Mouse (Mus musculus): ENCODE data around the gene Kcnh4.

DNA sequence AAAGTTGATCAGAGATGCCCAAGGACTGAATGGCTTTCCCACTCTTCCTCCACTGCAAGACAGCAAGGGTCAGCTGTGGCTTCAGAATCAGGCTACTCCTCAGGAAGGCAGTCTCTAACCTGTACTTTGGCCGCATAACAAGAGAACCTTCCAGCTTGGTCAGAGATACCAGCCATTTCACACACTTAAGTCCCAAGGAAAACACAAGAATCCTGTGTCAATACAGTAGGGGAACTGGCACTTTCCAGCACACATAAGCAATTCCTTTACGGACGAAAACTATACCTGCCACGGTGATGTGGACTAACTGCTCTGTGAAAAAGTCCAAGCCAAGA, 23.0 kb downstream of the Kcnh4 start:
- TF ChIP-seq TAL1 (IDR thresholded peaks at IDR 0.05; ENCODE audit: low read length) (no peak), GATA1 (IDR thresholded peaks at IDR 0.05; ENCODE audit: low read length) (no peak)
